Mouse (Mus musculus): ENCODE data around the gene Dpf2. TPM values are rescaled to one million over a fixed set of nuclear protein-coding genes. Genes with fewer than 3 reads are reported as not detected.

Gene Dpf2
- polyA plus RNA-seq, 1 experiment from 2014 or later = 119 TPM

DNA sequence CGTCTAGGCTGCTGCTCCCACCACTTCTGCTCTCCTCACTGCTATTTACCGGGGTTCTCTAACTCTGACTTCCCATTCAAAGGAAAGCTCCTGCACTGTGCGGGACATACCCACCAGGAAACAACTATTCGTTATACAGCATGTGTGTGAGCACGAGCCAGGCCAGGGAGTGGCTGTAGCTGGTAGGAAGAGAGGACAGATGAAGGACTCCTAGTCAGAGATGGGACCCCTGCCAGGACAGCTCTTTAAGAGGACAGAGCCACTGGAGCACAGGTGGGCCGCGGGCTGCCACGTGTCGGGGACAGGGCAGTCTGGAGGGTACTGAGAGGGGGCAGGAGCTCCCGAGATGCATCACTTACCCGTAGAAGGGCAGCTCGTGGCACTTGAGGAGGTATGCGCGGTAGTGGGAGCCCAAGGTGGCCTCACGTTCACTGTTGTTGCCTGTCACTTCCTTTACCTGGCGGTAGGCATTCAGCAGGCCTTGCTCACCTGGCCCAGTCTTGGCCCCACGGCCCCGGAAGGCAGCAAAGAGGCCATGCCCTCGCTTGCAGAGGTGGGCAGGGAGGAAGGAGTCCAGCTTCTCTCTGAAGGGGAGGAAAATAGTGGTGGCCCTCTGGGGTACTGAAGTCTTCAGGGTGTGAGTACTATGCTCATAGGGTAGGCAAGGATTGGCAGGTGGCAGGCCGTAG lies 48.0 kb downstream of the Dpf2 start:
- no peak for ATAC-seq
- H3K36me3 ChIP-seq (ENCODE audit: control insufficient read depth, insufficient read depth, low read length) = peaks cover 34% of the 10 kb centered on the region

DNA sequence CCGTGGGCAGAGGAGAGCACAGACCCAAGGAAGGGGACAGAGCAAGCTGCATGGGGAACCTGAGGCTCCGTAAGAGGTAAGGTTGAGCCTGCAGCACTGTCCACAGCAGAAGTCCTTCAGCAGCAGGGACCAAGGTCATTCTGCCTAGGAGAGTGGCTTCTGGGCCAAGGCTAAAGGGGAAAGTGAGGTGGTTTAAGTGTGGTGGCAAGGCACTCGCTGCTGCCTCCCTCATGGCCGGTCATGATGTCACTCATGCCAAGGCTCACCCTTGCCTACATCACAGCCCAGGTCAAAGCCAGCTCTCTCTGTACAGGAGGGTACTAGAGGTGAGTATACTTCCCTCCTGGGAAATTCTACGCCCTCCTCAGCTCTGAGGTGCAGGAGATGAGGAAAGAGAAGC lies 49.0 kb downstream of the Dpf2 start:
- H3K36me3 ChIP-seq (ENCODE audit: control insufficient read depth, insufficient read depth, low read length) = peaks cover 38% of the 10 kb centered on the region
- no peak overlapping the region for H3K9ac ChIP-seq (ENCODE audit: low read depth, low read length)
- H3K27me3 ChIP-seq (replicated peaks; ENCODE audit: control insufficient read depth, insufficient read depth, low read length) = no peaks in the 10 kb centered on the region
- H3K4me1 ChIP-seq (ENCODE audit: control insufficient read depth, insufficient read depth, low read length) = 0 out of 2 replicates have a peak, but pooled peaks cover 5% of the 10 kb centered on the region
- no peaks in the 10 kb centered on the region for H3K9me3 ChIP-seq (ENCODE audit: control insufficient read depth, low read length)
- H3K4me3 ChIP-seq (ENCODE audit: low read length) = no peak overlapping the region
- no peak for ATAC-seq
- no peak overlapping the region for H3K4me2 ChIP-seq (ENCODE audit: low read depth, low read length)
- H3K27ac ChIP-seq (ENCODE audit: low read length) = no peak overlapping the region
- 96% methylated on average over 5 of the region's 5 CpGs for WGBS

More for the DNA sequence above, 48.0 kb downstream of the Dpf2 start:
- Histone ChIP-seq H3K27ac (ENCODE audit: low read length) (no peak overlapping the region), H3K9me3 (ENCODE audit: control insufficient read depth, low read length) (no peaks in the 10 kb centered on the region), H3K4me3 (ENCODE audit: low read length) (no peak overlapping the region), H3K9ac (ENCODE audit: low read depth, low read length) (0 out of 2 replicates have a peak overlapping the region, but pooled peaks have one; percentile 34), H3K4me1 (ENCODE audit: control insufficient read depth, insufficient read depth, low read length) (0 out of 2 replicates have a peak, but pooled peaks cover 5% of the 10 kb centered on the region), H3K27me3 (replicated peaks; ENCODE audit: control insufficient read depth, insufficient read depth, low read length) (no peaks in the 10 kb centered on the region), H3K4me2 (ENCODE audit: low read depth, low read length) (no peak overlapping the region)
- 91% methylated on average over 20 of the region's 20 CpGs for WGBS

DNA sequence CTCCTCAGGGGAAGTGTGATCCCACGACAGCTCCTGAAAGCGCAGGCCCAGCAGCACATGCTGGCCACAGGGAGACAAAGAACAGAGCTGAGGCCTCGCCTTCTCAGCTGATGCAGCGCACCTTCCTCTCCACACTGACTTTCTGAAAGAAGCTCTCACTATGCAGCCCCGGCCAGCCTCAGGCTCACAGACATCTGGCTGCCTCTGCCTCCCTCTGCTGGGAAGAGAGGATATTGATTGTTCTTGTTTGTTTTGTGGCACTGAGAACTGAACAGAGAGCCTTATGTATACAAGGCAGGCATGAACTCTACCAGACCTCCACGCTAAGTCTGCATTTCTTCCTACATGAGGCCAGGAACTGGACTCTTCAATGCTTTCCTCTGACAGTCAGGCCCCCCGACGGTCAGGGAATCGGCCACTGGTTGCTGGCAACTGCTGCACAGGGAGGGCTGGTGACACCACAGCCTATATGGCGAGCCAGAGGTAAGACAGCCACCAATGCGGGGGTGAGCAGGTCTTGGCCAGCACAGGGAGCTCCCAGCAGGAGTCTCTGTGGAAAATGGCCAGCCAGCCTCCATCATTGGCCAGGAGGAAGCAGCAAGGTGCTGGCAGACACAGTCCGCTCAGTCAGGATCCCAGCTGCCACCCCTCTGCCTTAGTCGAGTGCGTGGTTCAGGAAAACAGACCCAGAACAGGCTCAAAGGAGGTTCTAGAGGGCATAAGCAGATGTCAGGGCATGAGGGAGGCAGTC lies 50.3 kb downstream of the Dpf2 start:
- Histone ChIP-seq H3K4me3 (ENCODE audit: low read length) (no peak overlapping the region), H3K4me1 (ENCODE audit: control insufficient read depth, insufficient read depth, low read length) (no peaks in the 10 kb centered on the region), H3K9me3 (ENCODE audit: control insufficient read depth, low read length) (no peaks in the 10 kb centered on the region), H3K27me3 (replicated peaks; ENCODE audit: control insufficient read depth, insufficient read depth, low read length) (no peaks in the 10 kb centered on the region), H3K27ac (ENCODE audit: low read length) (no peak overlapping the region), H3K9ac (ENCODE audit: low read depth, low read length) (no peak overlapping the region), H3K4me2 (ENCODE audit: low read depth, low read length) (no peak overlapping the region), H3K36me3 (ENCODE audit: control insufficient read depth, insufficient read depth, low read length) (peaks cover 42% of the 10 kb centered on the region)
- WGBS = 98% methylated on average over 14 of the region's 14 CpGs
- no peak for ATAC-seq

- Histone ChIP-seq H3K4me1 (ENCODE audit: control insufficient read depth, insufficient read depth, low read length) (peaks cover 11% of the 10 kb centered on the region), H3K27me3 (replicated peaks; ENCODE audit: control insufficient read depth, insufficient read depth, low read length) (no peaks in the 10 kb centered on the region), H3K4me3 (ENCODE audit: low read length) (no peak overlapping the region), H3K4me2 (ENCODE audit: low read depth, low read length) (no peak overlapping the region), H3K9ac (ENCODE audit: low read depth, low read length) (no peak overlapping the region), H3K9me3 (ENCODE audit: control insufficient read depth, low read length) (no peaks in the 10 kb centered on the region), H3K27ac (ENCODE audit: low read length) (no peak overlapping the region), H3K36me3 (ENCODE audit: control insufficient read depth, insufficient read depth, low read length) (peaks cover 14% of the 10 kb centered on the region)
- ATAC-seq = no peak
- WGBS = 84% methylated on average over 9 of the region's 9 CpGs
These were observed 56.2 kb downstream of the Dpf2 start for GRCm38 (mm10) chr19:5856604-5857003.

DNA sequence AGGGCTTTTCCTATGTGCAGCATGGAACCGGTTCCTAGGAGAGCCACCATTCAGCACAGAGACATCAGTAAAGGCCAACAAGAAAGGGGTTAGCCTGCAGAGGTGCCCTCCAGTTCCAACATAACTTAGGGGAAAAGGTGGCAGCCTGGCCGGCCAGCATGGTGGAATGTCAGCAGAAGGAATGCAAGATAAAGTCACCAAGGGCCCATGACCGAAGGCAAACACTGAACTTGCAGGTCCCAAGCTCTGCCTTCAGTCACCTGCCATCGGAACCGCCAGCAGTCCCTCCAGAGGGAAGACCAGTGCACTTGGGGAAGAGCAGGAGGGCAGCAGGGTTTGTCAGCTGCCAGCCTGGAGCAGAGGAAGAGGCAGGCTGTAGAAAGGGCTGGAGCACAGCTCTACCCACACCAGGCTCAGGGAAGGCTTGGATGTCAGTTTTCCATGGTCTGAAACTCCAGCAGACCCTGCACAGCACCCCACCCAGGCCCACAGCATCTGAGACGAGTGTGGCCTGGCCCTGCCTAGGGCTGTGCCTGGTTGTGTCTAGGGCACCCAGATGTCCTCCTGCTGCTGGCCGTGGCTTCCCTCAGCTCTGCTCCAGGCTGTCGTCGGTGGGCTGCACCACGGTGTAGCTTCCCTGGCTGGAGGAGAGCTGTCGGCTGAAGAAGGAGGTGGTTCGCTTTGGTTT lies 60.6 kb downstream of the Dpf2 start:
- Histone ChIP-seq H3K36me3 (ENCODE audit: control insufficient read depth, insufficient read depth, low read length) (no peaks in the 10 kb centered on the region; the same call in 1 of the 2 replicates), H3K9me3 (ENCODE audit: control insufficient read depth, low read length) (no peaks in the 10 kb centered on the region), H3K27ac (ENCODE audit: low read length) (peak overlapping the region; percentile 60), H3K4me3 (ENCODE audit: low read length) (no peak overlapping the region), H3K27me3 (replicated peaks; ENCODE audit: control insufficient read depth, insufficient read depth, low read length) (no peaks in the 10 kb centered on the region), H3K4me1 (ENCODE audit: control insufficient read depth, insufficient read depth, low read length) (peaks cover 48% of the 10 kb centered on the region), H3K9ac (ENCODE audit: low read depth, low read length) (peak overlapping the region; percentile 42), H3K4me2 (ENCODE audit: low read depth, low read length) (peak overlapping the region; percentile 6; the same call in 1 of the 2 replicates)
- 78% methylated on average over 12 of the region's 12 CpGs for WGBS
- ATAC-seq = no peak

DNA sequence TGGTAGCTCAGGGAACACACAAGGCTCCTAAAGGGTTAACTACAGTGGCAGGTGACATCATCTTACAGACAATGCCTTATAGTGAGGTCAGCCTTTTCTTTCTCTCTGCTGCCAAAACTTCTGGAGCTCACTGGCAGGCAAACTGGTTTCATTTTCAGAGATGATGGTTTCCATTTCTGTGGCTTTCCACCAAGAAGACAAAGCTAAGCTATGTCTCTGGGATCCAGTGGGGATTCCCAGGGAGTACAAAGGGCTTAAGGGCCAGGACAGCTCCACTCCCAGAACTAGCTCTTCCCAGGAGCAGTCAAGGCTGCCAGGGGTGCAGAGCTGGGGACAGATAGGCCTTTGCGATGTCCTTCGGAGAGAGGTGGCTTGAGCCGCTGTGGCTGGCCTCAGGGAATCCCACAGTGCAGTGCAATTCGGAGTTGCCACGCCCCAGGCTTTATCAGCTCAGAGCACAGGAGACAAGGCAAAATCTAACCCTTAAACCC lies 61.3 kb downstream of the Dpf2 start:
- peak overlapping the region; percentile 6; the same call in 1 of the 2 replicates for H3K4me2 ChIP-seq (ENCODE audit: low read depth, low read length)
- H3K9ac ChIP-seq (ENCODE audit: low read depth, low read length) = peak overlapping the region; percentile 42
- ATAC-seq = 0 out of 2 replicates have a peak, but pooled peaks have one; percentile 8
- H3K4me1 ChIP-seq (ENCODE audit: control insufficient read depth, insufficient read depth, low read length) = peaks cover 53% of the 10 kb centered on the region
- peak overlapping the region; percentile 60 for H3K27ac ChIP-seq (ENCODE audit: low read length)
- H3K36me3 ChIP-seq (ENCODE audit: control insufficient read depth, insufficient read depth, low read length) = no peaks in the 10 kb centered on the region; the same call in 1 of the 2 replicates
- H3K9me3 ChIP-seq (ENCODE audit: control insufficient read depth, low read length) = no peaks in the 10 kb centered on the region
- no peak overlapping the region for H3K4me3 ChIP-seq (ENCODE audit: low read length)
- H3K27me3 ChIP-seq (replicated peaks; ENCODE audit: control insufficient read depth, insufficient read depth, low read length) = no peaks in the 10 kb centered on the region
- WGBS = 50% methylated on average over 5 of the region's 5 CpGs

DNA sequence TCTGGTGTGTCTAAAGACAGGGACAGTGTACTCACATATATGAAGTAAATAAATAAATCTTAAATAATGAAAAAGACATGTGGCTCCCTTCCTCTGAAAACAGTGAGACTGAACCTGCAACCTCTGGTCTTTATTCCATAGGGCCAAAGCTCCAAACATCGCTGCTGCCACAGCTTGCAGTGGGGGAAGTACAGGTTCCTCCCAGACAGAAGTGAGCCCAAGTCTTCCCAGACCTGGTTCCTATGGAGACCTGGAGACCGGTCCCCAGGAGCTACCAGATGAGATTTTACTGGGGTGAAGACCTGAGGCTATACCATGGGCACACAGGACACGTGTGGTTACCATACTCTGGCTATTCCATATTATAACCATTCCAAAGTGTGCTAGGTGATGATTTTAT lies 62.0 kb downstream of the Dpf2 start:
- Histone ChIP-seq H3K27me3 (replicated peaks; ENCODE audit: control insufficient read depth, insufficient read depth, low read length) (no peaks in the 10 kb centered on the region), H3K9ac (ENCODE audit: low read depth, low read length) (no peak overlapping the region), H3K27ac (ENCODE audit: low read length) (0 out of 2 replicates have a peak overlapping the region, but pooled peaks have one; percentile 2), H3K4me2 (ENCODE audit: low read depth, low read length) (no peak overlapping the region), H3K4me1 (ENCODE audit: control insufficient read depth, insufficient read depth, low read length) (peaks cover 53% of the 10 kb centered on the region), H3K36me3 (ENCODE audit: control insufficient read depth, insufficient read depth, low read length) (no peaks in the 10 kb centered on the region; the same call in 1 of the 2 replicates), H3K4me3 (ENCODE audit: low read length) (no peak overlapping the region), H3K9me3 (ENCODE audit: control insufficient read depth, low read length) (no peaks in the 10 kb centered on the region)
- no peak for ATAC-seq
- 88% methylated on average over 3 of the region's 3 CpGs for WGBS

- Histone ChIP-seq H3K4me3 (ENCODE audit: low read length) (no peak overlapping the region), H3K4me1 (ENCODE audit: control insufficient read depth, insufficient read depth, low read length) (peaks cover 57% of the 10 kb centered on the region), H3K27me3 (replicated peaks; ENCODE audit: control insufficient read depth, insufficient read depth, low read length) (no peaks in the 10 kb centered on the region), H3K27ac (ENCODE audit: low read length) (peak overlapping the region; percentile 99), H3K4me2 (ENCODE audit: low read depth, low read length) (0 out of 2 replicates have a peak overlapping the region, but pooled peaks have one; percentile 4), H3K9me3 (ENCODE audit: control insufficient read depth, low read length) (no peaks in the 10 kb centered on the region), H3K36me3 (ENCODE audit: control insufficient read depth, insufficient read depth, low read length) (no peaks in the 10 kb centered on the region; the same call in 1 of the 2 replicates), H3K9ac (ENCODE audit: low read depth, low read length) (peak overlapping the region; percentile 44)
- WGBS = 25% methylated on average over 11 of the region's 11 CpGs
- ATAC-seq = peak; percentile 24; the same call in 1 of the 2 replicates
These were observed 62.8 kb downstream of the Dpf2 start for GRCm38 (mm10) chr19:5849843-5850527.

All from intestine, embryonic 16.5 days (tissue).